Comparison of ENCODE assay signal across 26 mouse cellular contexts in genomic region chr4:147979441-147979860, GRCm38 (mm10). TPM values are rescaled to one million over a fixed set of nuclear protein-coding genes. Genes with fewer than 3 reads are reported as not detected.
A peak's percentile ranks its signal among the peaks of the same experiment; 100 is the strongest.
DNase-seq lines count a peak whose midpoint lies in the region; ATAC-seq and TF ChIP-seq lines count a peak whose summit lies in the region.
"Had no signal": no experiment of that assay in that cellular context is flagged by ENCODE, and none has a peak within 500 bp of the region (broad histone marks: within the 10 kb centered on the region; RNA-seq: fewer than 3 reads in every experiment).

No protein-coding gene starts in this region.

- intact Hi-C loops in heart, postnatal 36 days (cut with DNase I) = no loop called here
- intact Hi-C loops in heart, adult 2 months (cut with DNase I) = no loop called here

- no peak for TF ChIP-seq POLR2A in heart, adult 2 months (IDR thresholded peaks at IDR 0.05; ENCODE audit: insufficient read depth, low read depth, low read length)

- no peak for TF ChIP-seq EP300 in heart, adult 2 months (IDR thresholded peaks at IDR 0.05; ENCODE audit: insufficient read depth, low read depth, low read length)

- H3K79me2 ChIP-seq in heart, adult 2 months (replicated peaks; ENCODE audit: control insufficient read depth, insufficient read depth, low read length) = no peaks in the 10 kb centered on the region

- DNase-seq in cerebellum, postnatal 10 days = peak; percentile 60 to 70
- DNase-seq in cerebellum, adult 9-11 months = no peak
- DNase-seq in heart, postnatal 36 days = no peak
- peak; percentile 79 for DNase-seq in heart, postnatal 4 days
- no peak for DNase-seq in heart, adult 2 months
- DNase-seq in kidney, adult 9 months = peak; percentile 73
- no peak for DNase-seq in kidney, postnatal 14 days
- DNase-seq: adrenal gland, adult 8-10 months; B cell, adult 2 months; cerebellum, adult 11 months; cerebellum, adult 8-10 months; embryo, embryonic 11 days; gastrocnemius, adult 2 months; gastrocnemius, postnatal 25 days had no signal

- no peaks in the 10 kb centered on the region for H3K36me3 ChIP-seq in heart, embryonic 14.5 days (ENCODE audit: control insufficient read depth, insufficient read depth, low read length)
- no peaks in the 10 kb centered on the region for H3K36me3 ChIP-seq in heart, adult 2 months (ENCODE audit: control insufficient read depth, insufficient read depth, low read length)
- H3K36me3 ChIP-seq: embryonic facial prominence, embryonic 12.5 days; forebrain, embryonic 12.5 days; G1E; hindbrain, embryonic 12.5 days had no signal

- H3K4me3 ChIP-seq in heart, embryonic 14.5 days (ENCODE audit: control insufficient read depth in 1 of 2, insufficient read depth in 1 of 2, low read depth in 1 of 2, low read length in 2 of 2) = no peak overlapping the region
- no peak overlapping the region for H3K4me3 ChIP-seq in heart, adult 2 months
- H3K4me3 ChIP-seq: embryonic facial prominence, embryonic 12.5 days; forebrain, embryonic 12.5 days; gastrocnemius, adult 2 months; hindbrain, embryonic 12.5 days had no signal

- peaks cover 3% of the 10 kb centered on the region for H3K27me3 ChIP-seq in heart, embryonic 14.5 days (ENCODE audit: control insufficient read depth, insufficient read depth, low read length)
- no peaks in the 10 kb centered on the region for H3K27me3 ChIP-seq in heart, adult 2 months (ENCODE audit: control insufficient read depth, insufficient read depth, low read length)
- H3K27me3 ChIP-seq: embryonic facial prominence, embryonic 12.5 days; forebrain, embryonic 12.5 days; hindbrain, embryonic 12.5 days had no signal

- no peak overlapping the region for H3K9ac ChIP-seq in heart, embryonic 14.5 days (ENCODE audit: low read length)
- no peak overlapping the region for H3K9ac ChIP-seq in heart, adult 2 months (ENCODE audit: low read depth, low read length)
- H3K9ac ChIP-seq: embryonic facial prominence, embryonic 12.5 days; forebrain, embryonic 12.5 days; hindbrain, embryonic 12.5 days had no signal

- ATAC-seq in heart, embryonic 14.5 days (ENCODE audit: insufficient number of reproducible peaks, insufficient read depth, low FRiP score, low read depth) = peak; percentile 73
- ATAC-seq: CD4-positive, CD25-positive, alpha-beta regulatory T cell, adult 4 months; hindbrain, embryonic 16.5 days; inflammation-experienced regulatory T-cells, adult 6 months; intestine, postnatal 0 days had no signal

- TF ChIP-seq CTCF in heart, adult 2 months (IDR thresholded peaks at IDR 0.05) = no peak

- no peak overlapping the region for H3K27ac ChIP-seq in heart, embryonic 14.5 days (replicated peaks in 1 of 2; ENCODE audit: control insufficient read depth in 1 of 2, insufficient read depth in 1 of 2, low read depth in 2 of 2, low read length in 2 of 2)
- H3K27ac ChIP-seq in heart, adult 2 months = no peak overlapping the region
- H3K27ac ChIP-seq: embryonic facial prominence, embryonic 12.5 days; forebrain, embryonic 12.5 days; gastrocnemius, adult 2 months; hindbrain, embryonic 12.5 days had no signal

- H3K4me2 ChIP-seq in heart, embryonic 14.5 days (ENCODE audit: low read length) = no peak overlapping the region
- H3K4me2 ChIP-seq: embryonic facial prominence, embryonic 12.5 days; forebrain, embryonic 12.5 days; hindbrain, embryonic 12.5 days had no signal

- no peaks in the 10 kb centered on the region for H3K9me3 ChIP-seq in heart, embryonic 14.5 days (ENCODE audit: control insufficient read depth, low read length)
- H3K9me3 ChIP-seq: embryonic facial prominence, embryonic 12.5 days; G1E; hindbrain, embryonic 12.5 days had no signal

- 41% methylated on average over 7 of the region's 7 CpGs for WGBS in heart, embryonic 14.5 days
- WGBS in heart, adult 2 months = 44% methylated on average over 7 of the region's 7 CpGs

- H3K4me1 ChIP-seq in heart, embryonic 14.5 days (ENCODE audit: control insufficient read depth in 2 of 2, insufficient read depth in 2 of 2, low read length in 2 of 2) = no peaks in the 10 kb centered on the region
- no peaks in the 10 kb centered on the region for H3K4me1 ChIP-seq in heart, adult 2 months (ENCODE audit: control insufficient read depth, insufficient read depth, low read length)
- H3K4me1 ChIP-seq: embryonic facial prominence, embryonic 12.5 days; forebrain, embryonic 12.5 days; hindbrain, embryonic 12.5 days had no signal

RNA-seq across cellular contexts. Expression of gene Nppb, which starts 6.1 kb away (rescaled TPM):
- polyA plus RNA-seq in heart, embryonic 14.5 days (2014; fragmentation: Nextera tagmentation; extraction: Ambion mirVana) = 180 and 234 TPM in 2 replicates
- 100 to 1,000 TPM in 1 of 2 experiments, 10 to 100 TPM in 1; 93.0 to 227 TPM for total RNA-seq in heart, postnatal 36 days (2021)
- 100 to 1,000 TPM; 736 to 787 TPM for total RNA-seq in heart, postnatal 4 days (2021)
- 100 to 1,000 TPM; 117 to 262 TPM for total RNA-seq in heart, adult 2 months (2021)
- polyA plus RNA-seq in heart, adult 2 months (2012; rRNA removed) = 204 and 212 TPM in 2 replicates
- total RNA-seq: common myeloid progenitor, adult 5-6 weeks; G1E; gastrocnemius, adult 2 months; gastrocnemius, postnatal 25 days; granulocyte monocyte progenitor cell, adult 5-6 weeks had no signal
- polyA plus RNA-seq: CD4-positive, CD25-positive, alpha-beta regulatory T cell, adult 4 months; embryonic facial prominence, embryonic 12.5 days; forebrain, embryonic 12.5 days; G1E; inflammation-experienced regulatory T-cells, adult 6 months; intestine, postnatal 0 days had no signal

RNA-seq across cellular contexts. Expression of gene Nppa, which starts 21.1 kb away (rescaled TPM):
- polyA plus RNA-seq in heart, embryonic 14.5 days (2014; fragmentation: Nextera tagmentation; extraction: Ambion mirVana) = 7,026 and 7,623 TPM in 2 replicates
- 1,000 to 10,000 TPM; 1,742 to 1,804 TPM for total RNA-seq in heart, postnatal 36 days (2021)
- 1,000 to 10,000 TPM; 1,585 to 1,953 TPM for total RNA-seq in heart, postnatal 4 days (2021)
- 1,000 to 10,000 TPM; 1,237 to 1,820 TPM for total RNA-seq in heart, adult 2 months (2021)
- polyA plus RNA-seq in heart, adult 2 months (2012; rRNA removed) = 4,085 and 4,474 TPM in 2 replicates
- total RNA-seq: adrenal gland, adult 8-10 months; adrenal gland, postnatal 36 days; common myeloid progenitor, adult 5-6 weeks; G1E; gastrocnemius, adult 2 months; gastrocnemius, postnatal 25 days; granulocyte monocyte progenitor cell, adult 5-6 weeks had no signal
- polyA plus RNA-seq: CD4-positive, CD25-positive, alpha-beta regulatory T cell, adult 4 months; G1E; inflammation-experienced regulatory T-cells, adult 6 months had no signal

RNA-seq across cellular contexts. Expression of gene 2510039O18Rik, which starts 38.8 kb away (rescaled TPM):
- polyA plus RNA-seq in heart, embryonic 14.5 days (2014; fragmentation: Nextera tagmentation; extraction: Ambion mirVana) = 19.3 and 22.1 TPM in 2 replicates
- total RNA-seq in heart, postnatal 36 days (2021) = 10 to 100 TPM; 37.2 to 41.2 TPM
- 10 to 100 TPM; 46.8 to 49.3 TPM for total RNA-seq in heart, postnatal 4 days (2021)
- total RNA-seq in heart, adult 2 months (2021) = 10 to 100 TPM; 38.9 to 41.9 TPM
- 41.2 and 42.3 TPM in 2 replicates for polyA plus RNA-seq in heart, adult 2 months (2012; rRNA removed)

RNA-seq across cellular contexts. Expression of gene Plod1, which starts 42.9 kb away (rescaled TPM):
- 50.1 and 50.7 TPM in 2 replicates for polyA plus RNA-seq in heart, embryonic 14.5 days (2014; fragmentation: Nextera tagmentation; extraction: Ambion mirVana)
- total RNA-seq in heart, postnatal 36 days (2021) = 10 to 100 TPM; 71.3 to 89.9 TPM
- total RNA-seq in heart, postnatal 4 days (2021) = 10 to 100 TPM; 80.9 to 82.5 TPM
- total RNA-seq in heart, adult 2 months (2021) = 10 to 100 TPM; 62.4 to 65.8 TPM
- 88.6 and 123 TPM in 2 replicates for polyA plus RNA-seq in heart, adult 2 months (2012; rRNA removed)

RNA-seq across cellular contexts. Expression of gene Clcn6, which starts 59.2 kb away (rescaled TPM):
- polyA plus RNA-seq in heart, embryonic 14.5 days (2014; fragmentation: Nextera tagmentation; extraction: Ambion mirVana) = 5.4 and 6.1 TPM in 2 replicates
- total RNA-seq in heart, postnatal 36 days (2021) = 1 to 10 TPM; 8.0 to 9.3 TPM
- total RNA-seq in heart, postnatal 4 days (2021) = 10 to 100 TPM; 15.8 to 16.3 TPM
- total RNA-seq in heart, adult 2 months (2021) = 1 to 10 TPM; 7.5 to 8.1 TPM
- polyA plus RNA-seq in heart, adult 2 months (2012; rRNA removed) = 8.9 and 9.0 TPM in 2 replicates

Comparison
In these comparisons a context has a peak if more than half of its experiments do, and no peak if none do; other contexts are left out.
1. DNase-seq: peak in cerebellum, postnatal 10 days (2 of 2), heart, postnatal 4 days (single experiment) and kidney, adult 9 months (single experiment); none in cerebellum, adult 9-11 months (single experiment), heart, postnatal 36 days (0 of 2), heart, adult 2 months (0 of 2) and kidney, postnatal 14 days (single experiment).